Mouse (Mus musculus): ENCODE data around the gene Gm5134.

GRCm38 (mm10) chr10:75926396-75926795 is 27.9 kb upstream of the Gm5134 start:
- no peak for TF ChIP-seq TCF12 (IDR thresholded peaks at IDR 0.05; ENCODE audit: low read depth, low read length)
- TF ChIP-seq CTCF (conservative IDR thresholded peaks at IDR 0.05 in 1 of 2, IDR thresholded peaks at IDR 0.05 in 1 of 2; ENCODE audit: low read depth in 2 of 2, low read length in 2 of 2), result no peak
- no peak for TF ChIP-seq POLR2A (IDR thresholded peaks at IDR 0.05; ENCODE audit: low read depth, low read length)
- no peak for TF ChIP-seq BHLHE40 (IDR thresholded peaks at IDR 0.05; ENCODE audit: low read depth, low read length)
- no peak for TF ChIP-seq MYC (IDR thresholded peaks at IDR 0.05; ENCODE audit: low read depth, low read length)
- TF ChIP-seq EP300 (IDR thresholded peaks at IDR 0.05; ENCODE audit: low read length), result no peak
- no peak for TF ChIP-seq MAX (IDR thresholded peaks at IDR 0.05; ENCODE audit: low read length)
- TF ChIP-seq UBTF (IDR thresholded peaks at IDR 0.05; ENCODE audit: low read depth, low read length), result no peak

All from CH12.LX (cell line).